Mouse (Mus musculus) erythroblast, embryonic 14.5 days (primary cell): ENCODE results near the gene Dip2c.

Source experiments
- GATA1 ChIP-seq: IDR thresholded peaks from 2 replicates; pipeline ENCODE4 v1.6.1; 2012; ENCODE audit warnings: low read length, inconsistent platforms, mixed read lengths
- TAL1 ChIP-seq: IDR thresholded peaks from 3 replicates; pipeline ENCODE4 v1.6.1; 2012; ENCODE audit warnings: low read length, inconsistent platforms, mixed read lengths

DNA sequence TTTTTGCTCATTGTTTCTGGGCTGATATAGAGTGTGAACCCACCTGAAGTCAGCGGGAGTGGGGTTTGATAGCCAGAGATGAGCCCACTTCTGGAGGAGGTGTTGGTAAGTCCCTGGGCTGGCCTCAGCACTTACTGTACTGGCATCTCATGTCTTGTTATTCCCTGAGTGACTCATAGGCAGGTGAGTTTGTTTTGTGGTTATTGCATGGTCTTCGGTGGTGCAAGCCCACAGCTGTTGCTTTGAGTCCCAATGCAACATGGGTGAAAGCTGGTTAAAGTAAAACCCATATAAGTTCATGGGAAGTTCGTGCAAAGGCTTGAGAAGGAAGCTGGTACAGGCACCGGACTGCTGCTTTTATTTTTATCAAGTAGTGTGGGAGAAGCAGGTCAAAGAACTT lies 64.0 kb downstream of the Dip2c start:
- TF ChIP-seq GATA1 = no peak
- no peak for TF ChIP-seq TAL1
